Mouse (Mus musculus): ENCODE data around the gene Twf2. TPM values are rescaled to one million over a fixed set of nuclear protein-coding genes. Genes with fewer than 3 reads are reported as not detected.

Twf2 gene
- polyA plus RNA-seq, 1 experiment from 2014 or later = 53.9 TPM

GRCm38 (mm10) chr9:106183996-106184395 lies 18.9 kb upstream of the Twf2 start:
- no peaks in the 10 kb centered on the region for H3K27me3 ChIP-seq
- H3K4me1 ChIP-seq (replicated peaks) = no peaks in the 10 kb centered on the region
- H3K36me3 ChIP-seq = peaks cover 98% of the 10 kb centered on the region
- no peak for ATAC-seq (ENCODE audit: low FRiP score)
- 97% methylated on average over 5 of the region's 5 CpGs for WGBS
- no peak overlapping the region for H3K9ac ChIP-seq
- no peak overlapping the region for H3K27ac ChIP-seq
- no peaks in the 10 kb centered on the region for H3K9me3 ChIP-seq
- H3K4me2 ChIP-seq = no peak overlapping the region
- H3K4me3 ChIP-seq = no peak overlapping the region

GRCm38 (mm10) chr9:106191355-106191754 lies 11.6 kb upstream of the Twf2 start:
- Histone ChIP-seq H3K27me3 (no peaks in the 10 kb centered on the region), H3K4me3 (no peak overlapping the region), H3K4me2 (no peak overlapping the region), H3K9ac (no peak overlapping the region), H3K4me1 (replicated peaks) (peaks cover 11% of the 10 kb centered on the region), H3K9me3 (no peaks in the 10 kb centered on the region), H3K36me3 (peaks cover 66% of the 10 kb centered on the region), H3K27ac (no peak overlapping the region)
- no peak for ATAC-seq (ENCODE audit: low FRiP score)
- WGBS = 88% methylated on average over 1 of the region's 1 CpGs

GRCm38 (mm10) chr9:106192024-106192423 lies 10.9 kb upstream of the Twf2 start:
- Histone ChIP-seq H3K9me3 (no peaks in the 10 kb centered on the region), H3K4me3 (no peak overlapping the region), H3K4me2 (no peak overlapping the region), H3K36me3 (peaks cover 59% of the 10 kb centered on the region), H3K27ac (no peak overlapping the region), H3K27me3 (no peaks in the 10 kb centered on the region), H3K4me1 (replicated peaks) (peaks cover 11% of the 10 kb centered on the region), H3K9ac (no peak overlapping the region)
- 93% methylated on average over 8 of the region's 8 CpGs for WGBS
- ATAC-seq (ENCODE audit: low FRiP score) = no peak

- ATAC-seq (ENCODE audit: low FRiP score) = no peak
- WGBS = 95% methylated on average over 1 of the region's 1 CpGs
- Histone ChIP-seq H3K4me3 (no peak overlapping the region), H3K27ac (no peak overlapping the region), H3K4me2 (no peak overlapping the region), H3K9me3 (no peaks in the 10 kb centered on the region), H3K36me3 (peaks cover 50% of the 10 kb centered on the region), H3K9ac (no peak overlapping the region), H3K27me3 (0 out of 2 replicates have a peak, but pooled peaks cover 3% of the 10 kb centered on the region), H3K4me1 (replicated peaks) (peaks cover 11% of the 10 kb centered on the region)
Measured at GRCm38 (mm10) chr9:106192998-106193397, 9.9 kb upstream of the Twf2 start.

- Histone ChIP-seq H3K9me3 (no peaks in the 10 kb centered on the region), H3K27me3 (0 out of 2 replicates have a peak, but pooled peaks cover 4% of the 10 kb centered on the region), H3K9ac (no peak overlapping the region; the same call in 1 of the 2 replicates), H3K4me1 (replicated peaks) (peaks cover 23% of the 10 kb centered on the region), H3K4me3 (no peak overlapping the region), H3K4me2 (no peak overlapping the region), H3K27ac (no peak overlapping the region), H3K36me3 (peaks cover 38% of the 10 kb centered on the region)
- no peak for ATAC-seq (ENCODE audit: low FRiP score)
- 92% methylated on average over 8 of the region's 8 CpGs for WGBS
Measured at GRCm38 (mm10) chr9:106193930-106194807, 8.7 kb upstream of the Twf2 start.

GRCm38 (mm10) chr9:106195693-106196092 lies 7.2 kb upstream of the Twf2 start:
- Histone ChIP-seq H3K4me2 (0 out of 2 replicates have a peak overlapping the region, but pooled peaks have one; percentile 10), H3K4me3 (no peak overlapping the region), H3K4me1 (replicated peaks) (peaks cover 30% of the 10 kb centered on the region), H3K27me3 (peaks cover 19% of the 10 kb centered on the region; the same call in 1 of the 2 replicates), H3K36me3 (peaks cover 23% of the 10 kb centered on the region), H3K9ac (peak overlapping the region; percentile 58), H3K9me3 (no peaks in the 10 kb centered on the region), H3K27ac (peak overlapping the region; percentile 79)
- peak; percentile 36 for ATAC-seq (ENCODE audit: low FRiP score)
- WGBS = 63% methylated on average over 8 of the region's 8 CpGs

GRCm38 (mm10) chr9:106197081-106197713 lies 5.7 kb upstream of the Twf2 start:
- WGBS = 96% methylated on average over 3 of the region's 3 CpGs
- Histone ChIP-seq H3K36me3 (peaks cover 9% of the 10 kb centered on the region), H3K9me3 (no peaks in the 10 kb centered on the region), H3K4me3 (no peak overlapping the region), H3K4me2 (no peak overlapping the region), H3K9ac (no peak overlapping the region), H3K27me3 (peaks cover 19% of the 10 kb centered on the region; the same call in 1 of the 2 replicates), H3K4me1 (replicated peaks) (peaks cover 32% of the 10 kb centered on the region), H3K27ac (no peak overlapping the region)
- ATAC-seq (ENCODE audit: low FRiP score) = no peak

- Histone ChIP-seq H3K4me2 (no peak overlapping the region), H3K36me3 (0 out of 2 replicates have a peak, but pooled peaks cover 6% of the 10 kb centered on the region), H3K4me3 (no peak overlapping the region), H3K9me3 (no peaks in the 10 kb centered on the region), H3K9ac (no peak overlapping the region), H3K27ac (no peak overlapping the region), H3K4me1 (replicated peaks) (peaks cover 34% of the 10 kb centered on the region), H3K27me3 (peaks cover 19% of the 10 kb centered on the region; the same call in 1 of the 2 replicates)
- ATAC-seq (ENCODE audit: low FRiP score) = no peak
- WGBS = 94% methylated on average over 9 of the region's 9 CpGs
Measured at GRCm38 (mm10) chr9:106197732-106198131, 5.2 kb upstream of the Twf2 start.

- Histone ChIP-seq H3K36me3 (no peaks in the 10 kb centered on the region), H3K9me3 (no peaks in the 10 kb centered on the region), H3K27ac (0 out of 2 replicates have a peak overlapping the region, but pooled peaks have one; percentile 4), H3K4me2 (peak overlapping the region; percentile 70), H3K4me1 (replicated peaks) (peaks cover 42% of the 10 kb centered on the region), H3K4me3 (peak overlapping the region; percentile 52), H3K27me3 (peaks cover 19% of the 10 kb centered on the region; the same call in 1 of the 2 replicates), H3K9ac (peak overlapping the region; percentile 78)
- ATAC-seq (ENCODE audit: low FRiP score) = peak; percentile 28; the same call in 1 of the 2 replicates
- WGBS = under 1% methylated on average over 50 of the region's 51 CpGs
Measured at GRCm38 (mm10) chr9:106198962-106199458, 3.9 kb upstream of the Twf2 start.

GRCm38 (mm10) chr9:106199535-106200272 lies 3.2 kb upstream of the Twf2 start, which contains the start of gene Ppm1m:
TSS of gene Ppm1m (minus strand) at chr9:106199746.
- Histone ChIP-seq H3K4me2 (peak within 1 kb of the TSS; percentile 70), H3K9ac (peak within 1 kb of the TSS; percentile 78), H3K4me1 (replicated peaks) (peaks cover 49% of the 10 kb centered on the region), H3K27ac (0 out of 2 replicates have a peak within 1 kb of the TSS, but pooled peaks have one; percentile 4), H3K36me3 (no peaks in the 10 kb centered on the region), H3K4me3 (peak within 1 kb of the TSS; percentile 52), H3K27me3 (peaks cover 19% of the 10 kb centered on the region; the same call in 1 of the 2 replicates), H3K9me3 (no peaks in the 10 kb centered on the region)
- WGBS = 38% methylated on average over 18 of the region's 18 CpGs
- ATAC-seq (ENCODE audit: low FRiP score) = no peak

GRCm38 (mm10) chr9:106201895-106202294 lies 1.0 kb upstream of the Twf2 start:
- Histone ChIP-seq H3K4me1 (replicated peaks) (peaks cover 59% of the 10 kb centered on the region), H3K9ac (no peak overlapping the region), H3K4me2 (peak overlapping the region; percentile 71; the same call in 1 of the 2 replicates), H3K9me3 (no peaks in the 10 kb centered on the region), H3K36me3 (0 out of 2 replicates have a peak, but pooled peaks cover 3% of the 10 kb centered on the region), H3K27me3 (peaks cover 19% of the 10 kb centered on the region; the same call in 1 of the 2 replicates), H3K27ac (no peak overlapping the region), H3K4me3 (peak overlapping the region; percentile 67; the same call in 1 of the 2 replicates)
- ATAC-seq (ENCODE audit: low FRiP score) = no peak
- WGBS = 84% methylated on average over 3 of the region's 3 CpGs
